Mouse (Mus musculus) hematopoietic stem cell, adult 5-6 weeks (primary cell): ENCODE measurements around the gene 4921504E06Rik. TPM values are rescaled to one million over a fixed set of nuclear protein-coding genes. Genes with fewer than 3 reads are reported as not detected.

ENCODE experiments used
- ATAC-seq, 2 experiments: fragments of 125-278 bp in 1 of 2; replicated peaks in 1 of 2; 2 replicates each; pipeline ENCODE4 v1.8.0; 2016 to 2017; ENCODE audit warnings: inconsistent platforms in 2 of 2, mild to moderate bottlenecking in 2 of 2, moderate number of reproducible peaks in 2 of 2, low read depth in 1 of 2, moderate TSS enrichment in 1 of 2; ENCODE audit not compliant: low FRiP score in 2 of 2, poor library complexity in 2 of 2, severe bottlenecking in 2 of 2, insufficient read depth in 1 of 2, low TSS enrichment in 1 of 2
- total RNA-seq: library from RNA; stranded (forward); fragments of 172-1452, 232-1000 nt; gene quantifications from 2 replicates; pipeline ENCODE4 v1.2.3, GENCODE M21; 2017

The 4921504E06Rik gene
- not detected in 2 replicates for total RNA-seq

- ATAC-seq = peak; percentile 81 to 95
Observed at GRCm38 (mm10) chr2:19553821-19554592, at the start of gene 4921504E06Rik. 4921504E06Rik (minus strand) TSS chr2:19553914.

GRCm38 (mm10) chr2:19601386-19601925 lies 47.7 kb upstream of the 4921504E06Rik start:
- ATAC-seq = no peak

GRCm38 (mm10) chr2:19600860-19601259 lies 47.1 kb upstream of the 4921504E06Rik start:
- ATAC-seq = no peak

GRCm38 (mm10) chr2:19599801-19600200 lies 46.1 kb upstream of the 4921504E06Rik start:
- ATAC-seq = no peak

GRCm38 (mm10) chr2:19596988-19597387 lies 43.3 kb upstream of the 4921504E06Rik start:
- no peak for ATAC-seq

GRCm38 (mm10) chr2:19596426-19596825 lies 42.7 kb upstream of the 4921504E06Rik start:
- ATAC-seq = no peak

GRCm38 (mm10) chr2:19594856-19595255 lies 41.1 kb upstream of the 4921504E06Rik start:
- no peak for ATAC-seq

GRCm38 (mm10) chr2:19579846-19580245 lies 26.1 kb upstream of the 4921504E06Rik start:
- ATAC-seq = no peak

- ATAC-seq = no peak
Observed at GRCm38 (mm10) chr2:19579180-19579579, 25.5 kb upstream of the 4921504E06Rik start.

GRCm38 (mm10) chr2:19562114-19562829 lies 8.6 kb upstream of the 4921504E06Rik start:
- 0 out of 4 replicates have a peak, but pooled peaks of 1 of the 2 experiments have one; percentile 17 for ATAC-seq

- ATAC-seq = no peak
Observed at GRCm38 (mm10) chr2:19560654-19561053, 6.9 kb upstream of the 4921504E06Rik start.

- no peak for ATAC-seq
Observed at GRCm38 (mm10) chr2:19560071-19560470, 6.4 kb upstream of the 4921504E06Rik start.

- ATAC-seq = peak; percentile 27 to 34; a peak in 3 of 4 replicates
Observed at GRCm38 (mm10) chr2:19551396-19551795, 2.3 kb downstream of the 4921504E06Rik start.

GRCm38 (mm10) chr2:19540906-19541305 lies 12.8 kb downstream of the 4921504E06Rik start:
- ATAC-seq = no peak

- no peak for ATAC-seq
Observed at GRCm38 (mm10) chr2:19529428-19529827, 24.3 kb downstream of the 4921504E06Rik start.

GRCm38 (mm10) chr2:19528797-19529196 lies 24.9 kb downstream of the 4921504E06Rik start:
- ATAC-seq = peak; percentile 56 to 72; a peak in 3 of 4 replicates

GRCm38 (mm10) chr2:19524071-19524470 lies 29.6 kb downstream of the 4921504E06Rik start:
- no peak for ATAC-seq

GRCm38 (mm10) chr2:19521662-19522061 lies 32.1 kb downstream of the 4921504E06Rik start:
- no peak for ATAC-seq
